Mouse (Mus musculus) cerebellum, adult 9-11 months (tissue): ENCODE results near the gene Gpam.
"Not testable (repeated sequence)": the region's sequence is repeated elsewhere in the genome, so short reads cannot be mapped to it uniquely, and the experiment has no call there.

Experiments used
- DNase-seq: peaks from one replicate; pipeline ENCODE4 v3.0.0; 2022

Gene Gpam

DNA sequence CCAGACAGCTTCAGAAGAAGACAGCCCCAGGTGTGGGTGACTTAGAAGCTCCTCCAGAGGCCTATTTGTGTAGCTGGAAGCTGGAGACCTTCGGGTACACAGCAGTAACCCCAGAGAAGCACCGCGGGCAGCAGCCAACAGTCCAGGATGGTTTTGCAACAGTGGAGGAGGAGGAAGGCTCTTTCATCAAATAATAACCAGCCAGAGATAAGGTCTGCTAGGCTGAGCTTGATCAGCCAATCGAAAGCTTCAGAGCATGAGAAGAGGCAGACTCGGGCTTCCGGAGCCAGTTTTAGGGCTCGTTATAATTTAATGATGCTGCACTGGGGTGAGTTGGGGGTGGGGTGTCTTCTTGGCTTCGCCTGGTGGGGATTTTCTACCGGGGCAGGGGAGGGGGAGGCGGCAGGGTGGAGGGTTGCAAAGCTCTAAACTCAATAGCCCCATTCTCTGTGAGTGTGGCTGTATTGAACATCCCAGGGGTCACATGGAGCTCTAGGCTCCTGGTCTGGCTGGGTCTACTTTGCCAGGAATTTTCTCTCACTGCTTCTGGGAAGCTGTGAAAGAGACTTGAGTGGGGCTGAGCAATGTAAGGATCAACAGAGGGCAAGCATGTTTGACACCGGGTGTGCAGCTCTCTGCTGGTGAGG is at the start of gene Gpam:
TSS of gene Gpam (minus strand) at position 167 of the 647 bp plus-strand sequence.
- no peak for DNase-seq

DNA sequence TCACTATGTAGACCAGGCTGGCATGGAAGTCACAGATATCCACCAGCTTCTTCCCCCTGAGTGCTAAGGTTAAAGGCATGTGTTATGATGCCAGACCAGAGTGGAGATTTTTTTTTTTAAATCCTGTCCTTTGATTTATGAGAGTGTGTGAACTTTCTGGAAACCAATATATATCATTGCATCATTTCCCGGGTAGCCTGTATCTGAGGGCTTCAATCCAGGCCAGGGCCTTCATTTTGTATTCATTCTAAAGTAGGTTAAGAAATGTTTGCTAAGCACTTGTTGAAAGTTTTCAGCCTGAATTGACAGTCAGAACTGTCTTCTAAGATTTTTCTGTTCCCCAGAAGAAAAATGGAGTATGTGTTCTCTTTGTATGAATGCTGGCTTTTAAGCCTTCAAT is 44.5 kb upstream of the Gpam start:
- DNase-seq, result no peak

DNA sequence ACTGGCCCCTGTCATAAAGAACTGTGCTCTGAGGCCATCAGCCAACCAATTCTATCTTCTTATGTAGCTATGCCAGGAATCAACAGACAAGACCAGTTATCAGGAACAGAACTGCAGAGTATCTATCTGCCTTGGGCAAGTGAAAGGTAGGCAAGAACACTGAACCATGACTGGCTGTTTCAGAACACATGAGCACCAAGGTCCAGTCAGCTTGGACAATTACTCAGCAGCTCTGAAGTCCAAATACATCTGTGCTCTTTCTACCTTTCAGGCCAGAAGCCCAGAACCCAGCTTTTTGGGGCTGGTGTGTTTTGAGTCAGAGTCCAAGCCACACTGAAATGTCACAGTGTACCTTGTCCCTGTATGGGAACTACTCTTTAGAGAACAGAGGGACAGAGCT is 43.4 kb upstream of the Gpam start:
- DNase-seq, result no peak

DNA sequence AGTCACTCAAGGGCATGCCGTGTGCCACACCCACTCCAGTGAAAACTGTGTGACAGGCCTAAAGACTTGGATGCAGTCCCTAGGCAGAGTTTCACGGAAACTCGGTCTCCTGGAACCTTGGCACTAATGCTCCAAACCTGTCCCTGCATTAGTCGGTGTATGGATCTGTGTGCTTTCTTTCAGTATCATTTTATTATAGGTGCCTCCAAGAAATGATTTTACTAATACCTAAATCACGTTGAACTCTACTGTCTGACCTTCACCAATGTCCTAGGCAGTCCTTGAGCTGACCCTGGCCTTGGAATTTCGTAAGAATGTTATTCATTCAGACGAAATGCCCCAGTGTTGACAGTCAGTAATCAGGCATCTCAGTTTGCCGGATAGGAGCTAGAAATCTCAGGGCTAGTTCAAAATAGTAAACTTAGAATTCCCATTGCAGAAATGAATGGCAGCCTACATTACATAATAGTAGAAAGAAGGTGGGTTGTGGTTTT is 42.2 kb upstream of the Gpam start:
- DNase-seq, result not testable (repeated sequence)

DNA sequence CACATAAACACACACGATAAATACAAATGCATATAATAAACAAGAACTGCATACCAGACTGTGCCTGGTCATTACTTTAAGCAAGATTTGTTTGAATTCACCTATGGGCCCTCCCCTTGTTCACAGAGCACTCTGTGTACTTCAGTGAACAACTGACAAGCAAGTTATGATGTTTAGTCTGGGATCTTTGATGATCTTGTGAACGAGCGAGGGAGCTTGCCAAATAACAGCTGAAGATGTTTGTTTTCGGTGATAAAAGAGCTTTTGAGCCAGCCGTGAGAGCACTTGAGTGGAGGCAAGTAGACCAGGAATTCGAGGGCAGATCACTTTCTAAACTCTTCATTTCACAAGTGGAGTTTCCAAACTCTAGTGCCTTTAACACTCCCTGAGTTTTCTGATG is 41.3 kb upstream of the Gpam start:
- no peak for DNase-seq

DNA sequence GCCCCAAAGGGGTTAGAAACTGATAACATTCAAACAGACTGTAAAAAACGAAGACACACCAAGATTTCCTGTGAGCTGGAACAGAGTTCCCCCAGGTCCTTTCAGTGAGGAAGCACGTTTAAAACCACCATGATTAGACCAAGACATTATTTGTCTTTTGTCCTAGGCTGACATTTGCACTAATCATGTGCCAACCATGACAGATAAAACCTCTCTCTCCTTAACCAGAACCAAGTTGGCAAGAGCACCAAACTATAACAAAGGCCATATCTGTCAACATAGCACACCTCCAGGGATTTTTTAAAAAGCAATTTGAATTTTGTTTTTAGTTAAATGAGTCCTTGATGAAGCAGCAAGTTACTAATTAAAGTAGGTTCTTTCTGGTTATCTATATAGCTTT is 40.7 kb upstream of the Gpam start:
- DNase-seq, result no peak

DNA sequence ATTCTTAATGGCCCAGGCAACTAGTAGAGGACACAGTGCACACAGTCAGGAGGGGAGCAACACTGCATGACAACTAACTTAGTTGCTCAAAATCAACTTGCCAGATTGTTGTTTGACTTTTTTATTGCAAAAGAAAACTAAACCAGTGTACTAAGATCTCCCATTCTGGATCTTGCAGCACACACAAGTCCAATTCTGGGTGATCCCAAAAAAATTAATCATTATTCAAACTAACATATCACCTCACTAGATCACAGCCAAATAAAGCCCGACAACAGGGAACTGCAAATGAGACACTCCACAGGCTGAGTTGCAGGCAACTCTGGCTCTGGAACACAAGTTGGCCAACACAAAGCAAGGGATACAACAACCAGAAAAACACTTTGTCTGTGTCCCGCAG is 39.7 kb upstream of the Gpam start:
- no peak for DNase-seq

DNA sequence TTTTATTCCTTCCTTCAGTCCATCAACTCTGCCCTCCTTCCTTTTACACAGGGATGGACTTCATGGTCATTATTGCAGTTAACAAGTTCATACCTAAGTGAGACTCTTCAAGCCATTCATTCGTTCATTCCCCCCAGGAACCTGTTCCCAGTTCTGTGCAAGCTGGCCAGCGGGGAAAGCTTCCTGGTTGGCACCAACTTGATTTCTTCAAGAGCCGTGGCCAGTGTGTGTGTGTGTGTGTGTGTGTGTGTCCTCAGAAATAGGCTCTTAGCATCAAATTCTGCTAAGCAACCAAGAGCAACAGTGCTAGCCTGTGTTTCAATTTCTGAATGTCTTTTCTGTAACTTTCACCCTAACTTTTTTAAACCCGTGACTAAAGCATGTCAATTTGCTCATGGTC is 38.9 kb upstream of the Gpam start:
- DNase-seq, result no peak

DNA sequence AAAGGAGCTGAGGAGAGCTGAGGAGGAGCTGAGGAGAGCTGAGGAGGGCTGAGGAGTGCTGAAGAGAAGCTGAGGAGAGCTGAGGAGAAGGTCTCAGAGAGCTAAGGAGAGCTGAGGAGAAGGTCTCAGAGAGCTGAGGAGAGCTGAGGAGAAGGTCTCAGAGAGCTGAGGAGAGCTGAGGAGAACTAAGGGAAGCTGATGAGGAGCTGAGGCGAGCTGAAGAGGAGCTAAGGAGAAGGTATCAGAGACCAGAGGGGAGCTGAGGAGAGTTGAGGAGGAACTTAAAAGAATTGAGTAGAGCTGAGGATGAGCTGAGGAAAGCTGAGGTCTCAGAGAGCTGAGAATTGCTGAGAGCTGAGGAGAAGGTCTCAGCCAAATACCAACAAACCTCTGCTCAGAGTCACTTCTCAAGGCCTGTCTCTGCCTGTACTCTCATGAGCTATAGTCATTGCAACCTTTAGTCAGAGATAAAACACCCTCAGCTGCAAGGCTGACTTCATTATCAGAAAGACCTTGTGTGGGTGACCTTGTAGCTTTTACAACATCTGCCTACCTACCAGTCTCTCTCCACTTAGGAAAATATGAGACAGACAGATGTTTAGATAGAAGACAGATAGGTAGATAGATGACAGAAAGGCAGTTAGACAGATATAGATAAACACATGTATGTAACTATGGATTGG is 38.3 kb upstream of the Gpam start:
- DNase-seq, result no peak

DNA sequence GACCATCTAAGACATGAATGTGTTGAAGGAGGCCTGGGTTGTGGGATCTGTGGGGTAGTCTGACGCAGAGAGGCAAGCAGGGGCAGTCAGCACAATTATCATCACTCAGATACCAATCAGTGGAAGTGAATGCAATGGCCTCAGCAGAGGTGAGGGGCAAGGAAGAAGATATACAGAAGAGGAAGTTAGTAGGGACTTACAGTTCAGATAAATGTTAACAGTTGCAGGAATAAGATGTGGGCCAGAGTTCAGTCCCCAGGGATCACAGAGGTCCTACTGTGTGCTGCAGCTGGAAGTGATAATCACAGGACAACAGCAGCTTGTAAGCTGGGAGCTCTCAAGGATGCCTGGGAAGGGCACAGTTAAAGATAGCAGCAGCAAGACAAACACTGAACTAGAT is 37.1 kb upstream of the Gpam start:
- no peak for DNase-seq

DNA sequence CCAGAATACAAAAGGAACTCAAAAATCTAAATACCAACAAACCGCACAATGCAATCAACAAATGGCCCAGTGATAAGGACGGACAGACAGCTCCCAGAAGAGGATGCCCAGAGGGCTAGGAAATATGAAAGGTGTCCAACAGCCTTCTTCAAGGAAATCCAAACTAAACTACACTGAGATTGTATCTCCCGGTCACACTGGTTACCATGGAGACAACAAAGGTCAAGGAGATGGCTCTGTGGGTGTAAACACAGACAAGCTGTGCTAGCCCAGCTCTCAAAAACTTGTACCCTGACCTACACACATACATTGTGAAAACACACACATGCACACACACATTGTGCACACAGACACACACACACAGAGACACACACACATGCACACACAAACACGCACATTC is 35.2 kb upstream of the Gpam start:
- no peak for DNase-seq

DNA sequence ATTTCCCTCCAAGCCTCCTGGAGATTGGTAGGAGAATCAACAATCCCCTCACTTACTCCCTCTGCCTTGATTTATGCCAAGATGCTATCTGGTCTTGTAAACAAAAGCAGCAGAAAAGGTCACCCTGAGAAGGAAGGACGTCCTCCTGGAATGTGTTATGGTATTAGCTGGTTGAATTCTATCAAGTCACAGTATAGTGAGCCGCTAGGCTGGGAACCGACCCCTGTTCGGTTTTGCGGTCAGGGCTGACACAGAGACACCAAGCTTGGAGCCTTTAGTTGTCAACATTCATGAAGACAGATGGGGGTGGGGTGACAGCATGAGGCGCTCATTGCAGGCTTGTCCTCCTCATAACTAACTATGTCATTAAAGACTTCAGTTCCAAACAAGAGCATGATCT is 32.8 kb upstream of the Gpam start:
- DNase-seq, result no peak

DNA sequence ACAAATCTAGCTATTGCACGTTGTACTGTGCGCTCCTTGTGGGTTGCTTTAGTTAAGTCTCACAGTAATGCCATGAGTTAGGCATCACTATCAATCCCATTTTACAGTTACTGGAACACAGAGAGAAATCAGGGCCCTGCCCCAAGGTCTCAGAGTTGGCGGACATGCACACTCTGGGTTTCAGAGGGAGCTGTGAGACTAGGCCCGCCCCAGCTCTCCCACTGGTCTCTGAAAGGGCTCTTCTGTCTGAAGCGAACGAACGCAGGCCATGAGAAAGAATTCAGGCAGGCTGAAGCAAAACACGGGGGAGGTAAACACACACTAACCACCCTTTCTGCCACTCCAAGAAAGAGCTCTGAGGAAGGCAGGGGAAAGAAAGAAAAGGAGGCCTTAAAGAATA is 31.6 kb upstream of the Gpam start:
- no peak for DNase-seq

DNA sequence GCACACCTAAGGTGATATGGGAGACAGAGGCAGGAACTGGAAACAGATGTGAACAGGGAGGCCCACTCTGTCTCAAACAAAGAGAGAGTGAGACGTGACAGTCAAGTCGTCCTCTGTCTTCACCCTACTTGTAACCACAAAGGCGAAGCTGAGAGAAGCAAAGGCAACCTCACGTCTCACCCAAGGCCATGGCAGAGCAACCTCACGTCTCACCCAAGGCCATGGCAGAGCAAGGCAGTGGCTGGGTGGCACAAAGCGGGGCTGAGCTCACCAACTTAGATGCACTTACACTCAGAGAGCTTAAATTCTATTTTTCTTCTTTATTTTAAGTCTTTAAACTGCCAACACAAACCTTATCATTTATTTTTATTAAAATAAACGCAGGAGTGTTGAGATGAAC is 30.0 kb upstream of the Gpam start:
- no peak for DNase-seq

DNA sequence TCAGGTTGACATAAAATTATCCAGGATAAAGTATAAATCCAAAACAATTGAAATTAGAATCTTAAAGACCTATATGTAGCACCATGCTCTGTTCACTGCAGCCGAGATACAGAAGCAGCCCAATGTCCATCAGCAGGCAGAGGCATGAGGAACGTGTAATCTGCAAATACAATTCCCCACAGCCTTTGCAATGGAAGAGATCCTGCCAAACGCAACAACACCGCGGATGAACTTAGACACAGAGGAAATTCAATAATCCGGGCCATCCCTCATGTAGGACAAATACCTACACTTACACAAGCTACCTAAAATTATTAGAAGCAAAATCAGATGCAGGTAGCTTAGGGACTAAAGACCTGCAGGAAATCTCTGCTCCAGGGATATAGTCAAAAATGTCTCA is 25.9 kb upstream of the Gpam start:
- DNase-seq, result no peak

DNA sequence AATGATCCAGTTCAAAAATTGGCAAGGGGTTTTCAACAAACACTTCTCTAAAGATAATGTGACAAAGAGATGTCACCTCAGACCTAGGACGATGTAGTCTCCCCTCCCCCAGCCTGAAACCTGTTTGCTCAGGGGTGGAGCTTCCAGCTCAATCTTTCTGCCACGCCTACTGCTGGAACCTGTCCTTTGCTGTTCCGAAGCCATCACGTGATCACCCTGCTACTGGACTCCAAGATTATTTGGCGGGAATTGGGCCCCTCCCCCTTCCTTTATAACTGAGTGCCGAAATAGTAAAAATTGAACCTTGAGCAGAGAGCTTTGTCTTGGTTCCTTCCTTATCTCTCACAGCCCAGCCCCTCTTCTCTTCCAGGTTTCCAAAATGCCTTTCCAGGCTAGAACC is 25.2 kb upstream of the Gpam start:
- not testable (repeated sequence) for DNase-seq

DNA sequence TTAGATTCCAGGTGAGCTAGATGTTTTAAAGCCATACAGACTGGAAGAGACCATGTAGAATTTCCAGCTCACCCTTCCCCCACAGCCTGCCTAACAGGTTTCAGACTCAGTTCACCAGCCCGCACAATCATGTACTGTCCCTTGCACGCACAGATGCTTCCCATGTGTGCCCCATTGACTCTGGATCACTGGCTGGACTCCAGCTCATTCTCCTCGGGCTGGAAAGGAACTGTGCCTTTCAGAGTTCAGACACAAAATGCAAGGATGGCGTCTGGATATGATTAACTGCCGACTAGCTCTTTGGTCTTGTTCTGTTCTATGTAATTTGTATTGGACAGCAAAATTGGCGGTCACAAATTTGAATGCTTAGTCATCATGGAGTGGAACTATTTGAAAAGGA is 22.6 kb upstream of the Gpam start:
- no peak for DNase-seq

DNA sequence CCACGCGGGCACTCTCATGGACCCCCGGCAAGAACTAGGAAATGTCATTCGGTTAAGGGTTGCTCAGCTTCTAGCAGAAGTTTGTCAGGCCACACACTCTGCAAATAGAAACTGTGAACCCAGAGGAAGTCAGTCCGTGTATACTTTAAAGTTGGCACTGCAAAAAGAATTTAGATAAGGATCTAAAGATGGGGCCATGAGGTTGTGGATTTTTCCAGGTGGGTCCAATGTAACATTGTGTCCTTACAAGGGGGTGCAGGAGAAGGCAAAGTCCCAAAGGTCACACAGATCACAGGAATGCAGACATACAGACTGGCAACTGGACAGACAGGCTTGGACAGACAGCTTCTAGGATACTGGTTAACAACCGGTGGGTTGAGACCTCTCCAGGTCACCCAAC is 21.1 kb upstream of the Gpam start:
- no peak for DNase-seq

DNA sequence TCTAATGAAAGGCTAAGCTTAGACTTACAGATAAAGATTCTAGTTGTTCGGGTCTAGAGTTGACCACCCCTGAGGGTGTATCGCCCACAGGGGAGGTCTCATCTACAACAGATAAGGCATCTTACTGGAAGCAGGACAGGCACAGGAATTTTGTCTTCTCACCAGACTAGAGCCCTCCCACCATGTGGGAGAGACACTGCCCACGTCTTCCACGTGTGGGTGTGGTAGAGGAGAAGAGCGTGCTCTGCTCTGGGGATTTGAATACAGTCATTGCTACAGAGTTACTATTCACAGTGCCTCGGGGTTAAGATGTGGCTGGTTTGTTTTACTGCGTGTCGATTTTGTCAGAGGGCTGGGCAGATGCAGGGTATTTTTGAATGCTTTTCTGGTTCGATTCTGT is 20.5 kb upstream of the Gpam start:
- DNase-seq, result no peak

DNA sequence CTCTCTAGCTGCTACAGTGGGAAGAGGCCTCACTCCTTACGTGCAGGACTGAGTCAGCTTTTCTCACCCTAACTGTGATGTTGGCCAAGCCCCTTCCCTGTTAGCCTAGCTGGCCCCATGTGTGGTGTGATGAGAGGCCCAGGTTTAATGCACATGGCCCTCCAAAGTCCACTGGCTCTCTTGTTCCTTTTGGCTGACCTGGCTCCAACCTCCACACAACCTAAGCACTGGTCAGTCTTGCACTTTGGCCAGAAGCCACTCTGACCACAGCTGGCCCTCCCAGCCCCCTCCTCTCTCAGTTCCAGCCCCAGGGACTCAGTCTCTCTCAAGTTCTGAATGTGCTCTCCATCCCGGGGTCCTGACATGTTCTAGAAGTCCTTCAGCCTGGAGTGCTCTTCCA is 18.1 kb upstream of the Gpam start:
- DNase-seq, result no peak

DNA sequence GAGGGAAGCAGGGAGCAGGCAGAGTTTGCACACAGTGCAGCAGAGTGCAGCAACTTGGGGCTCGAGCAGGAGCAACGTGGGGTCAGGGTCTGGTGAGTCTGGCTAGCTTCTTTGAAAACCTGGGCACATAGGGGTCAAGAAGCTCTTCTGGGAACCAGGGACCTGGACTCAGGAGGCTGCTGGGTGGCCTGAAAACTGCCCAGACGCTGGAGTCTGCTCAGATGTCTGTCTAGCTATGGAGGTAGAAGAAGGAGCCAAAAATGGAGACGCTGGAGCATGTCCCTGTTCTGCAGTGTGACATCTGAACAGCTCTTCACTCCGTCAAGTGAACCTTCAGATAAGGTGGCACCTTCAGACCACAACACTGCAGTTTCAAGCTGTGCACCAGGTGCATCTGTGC is 17.7 kb upstream of the Gpam start:
- no peak for DNase-seq

DNA sequence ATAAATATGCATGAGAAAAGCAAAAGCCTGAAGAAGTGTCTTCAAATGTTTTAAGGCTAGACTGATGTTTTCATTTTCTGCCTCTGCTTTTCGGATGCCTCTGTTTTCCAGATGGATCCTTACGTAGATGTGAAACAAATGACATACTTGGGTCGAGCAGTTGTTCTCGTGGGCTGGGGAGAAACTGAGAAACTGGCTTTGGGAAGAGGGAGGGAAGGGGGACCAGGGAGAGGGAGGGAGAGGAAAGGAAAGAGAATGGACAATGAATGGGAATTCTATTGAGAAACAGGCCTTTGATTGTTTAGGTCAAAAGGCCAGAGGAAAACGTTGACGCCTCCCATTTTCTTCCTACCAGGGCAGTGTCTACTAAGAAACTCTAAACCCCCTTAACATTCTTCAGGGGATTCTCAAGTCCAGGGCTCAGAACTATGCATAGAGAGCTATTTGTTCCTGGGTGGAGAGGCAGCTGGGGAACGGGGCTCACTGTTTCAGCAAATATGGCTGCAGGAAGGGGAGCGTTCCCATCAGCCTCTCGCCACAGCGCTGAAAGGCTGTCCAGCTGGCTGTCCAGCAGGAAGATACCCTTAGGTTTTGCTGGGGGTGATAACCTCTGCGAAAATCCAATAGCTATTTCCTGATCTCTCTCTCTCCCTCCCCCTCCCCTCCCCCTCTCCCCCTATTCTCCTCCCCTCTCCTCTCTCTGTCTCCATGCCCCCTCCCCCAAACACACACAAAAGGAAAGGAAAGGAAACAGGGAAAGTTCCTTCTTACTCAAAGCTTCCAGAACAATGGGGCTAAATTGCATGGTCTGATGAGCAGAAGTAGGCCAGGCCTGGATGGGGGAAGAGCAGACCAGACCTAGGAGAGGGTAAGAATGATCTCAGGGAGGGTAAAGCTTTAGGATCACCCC is 16.6 kb upstream of the Gpam start:
- no peak for DNase-seq

DNA sequence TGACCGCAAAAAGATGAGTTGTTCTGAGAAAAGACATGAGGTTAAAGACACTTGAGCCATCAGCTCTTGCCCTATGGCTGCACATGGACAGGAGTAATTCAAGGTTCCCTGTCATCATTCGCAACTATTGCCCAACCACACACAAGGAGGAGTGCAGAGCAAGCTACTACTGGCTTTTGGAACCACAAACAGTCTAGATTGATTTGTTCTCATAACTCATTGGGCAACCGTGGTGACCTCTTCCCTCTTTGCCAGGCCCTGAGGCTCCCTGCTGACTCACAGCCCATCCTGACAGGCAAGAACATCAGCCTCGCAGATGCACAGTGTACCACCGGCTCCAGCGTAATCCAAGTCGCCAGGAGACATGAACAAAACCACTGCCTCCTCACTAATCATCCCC is 12.3 kb upstream of the Gpam start:
- no peak for DNase-seq

DNA sequence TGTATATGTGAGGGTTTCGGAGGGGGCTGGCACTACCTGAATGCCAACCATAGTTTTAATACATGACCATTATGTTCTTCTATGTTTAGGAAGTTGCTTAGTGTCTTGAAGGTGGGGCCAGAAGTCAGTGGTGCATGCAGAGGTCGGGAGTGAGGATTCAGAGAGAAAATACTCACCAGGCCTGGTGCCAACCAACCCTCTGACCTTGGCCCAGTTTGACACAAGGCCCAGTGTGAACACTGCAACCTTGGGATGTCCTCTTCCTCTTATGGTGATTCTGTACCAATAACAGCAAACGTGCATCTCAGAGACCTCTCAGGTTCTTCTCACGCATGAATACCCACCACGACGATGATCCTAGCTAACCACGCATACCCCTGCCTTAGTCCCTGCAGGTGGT is 11.5 kb upstream of the Gpam start:
- no peak for DNase-seq
